In genomic region chr15:7194748-7195221, GRCm38 (mm10) we compare ENCODE assay signal across 9 mouse cellular contexts.
DNase-seq lines count a peak whose midpoint lies in the region; ATAC-seq and TF ChIP-seq lines count a peak whose summit lies in the region.
"Had no signal": no experiment of that assay in that cellular context is flagged by ENCODE, and none has a peak within 500 bp of the region (broad histone marks: within the 10 kb centered on the region; RNA-seq: fewer than 3 reads in every experiment).

No protein-coding gene starts in this region.

- TF ChIP-seq CTCF in heart, postnatal 0 days (IDR thresholded peaks at IDR 0.05; ENCODE audit: low read depth), result no peak

- H3K9ac ChIP-seq in heart, postnatal 0 days (replicated peaks; ENCODE audit: low read depth, low read length), result no peak overlapping the region
- H3K9ac ChIP-seq in forebrain, embryonic 15.5 days (replicated peaks), result no peak overlapping the region
- no peak overlapping the region for H3K9ac ChIP-seq in midbrain, embryonic 15.5 days
- H3K9ac ChIP-seq: limb, embryonic 12.5 days had no signal

- H3K27ac ChIP-seq in heart, postnatal 0 days (ENCODE audit: low read depth), result peak overlapping the region; percentile 66
- H3K27ac ChIP-seq in forebrain, embryonic 15.5 days (replicated peaks), result peak overlapping the region; percentile 55
- peak overlapping the region; percentile 70 for H3K27ac ChIP-seq in midbrain, embryonic 15.5 days

- WGBS in heart, postnatal 0 days, result 64% methylated on average over 6 of the region's 6 CpGs
- WGBS in forebrain, embryonic 15.5 days, result 8% methylated on average over 6 of the region's 6 CpGs
- 11% methylated on average over 6 of the region's 6 CpGs for WGBS in midbrain, embryonic 15.5 days

- no peaks in the 10 kb centered on the region for H3K9me3 ChIP-seq in heart, postnatal 0 days (replicated peaks; ENCODE audit: control insufficient read depth, low read length)
- H3K9me3 ChIP-seq in forebrain, embryonic 15.5 days, result no peaks in the 10 kb centered on the region
- no peaks in the 10 kb centered on the region for H3K9me3 ChIP-seq in midbrain, embryonic 15.5 days
- H3K9me3 ChIP-seq: limb, embryonic 12.5 days had no signal

- no peak overlapping the region for H3K4me3 ChIP-seq in heart, postnatal 0 days (ENCODE audit: low read depth, low read length)
- H3K4me3 ChIP-seq in forebrain, embryonic 15.5 days, result no peak overlapping the region
- no peak overlapping the region for H3K4me3 ChIP-seq in midbrain, embryonic 15.5 days
- H3K4me3 ChIP-seq: limb, embryonic 12.5 days had no signal

- H3K36me3 ChIP-seq in heart, postnatal 0 days (replicated peaks; ENCODE audit: control insufficient read depth, insufficient read depth, low read length), result peaks cover 18% of the 10 kb centered on the region
- H3K36me3 ChIP-seq in forebrain, embryonic 15.5 days, result 0 out of 2 replicates have a peak, but pooled peaks cover 9% of the 10 kb centered on the region
- no peaks in the 10 kb centered on the region for H3K36me3 ChIP-seq in midbrain, embryonic 15.5 days (replicated peaks)

- no peak overlapping the region for H3K4me2 ChIP-seq in heart, postnatal 0 days (ENCODE audit: low read depth, low read length)
- 0 out of 2 replicates have a peak overlapping the region, but pooled peaks have one; percentile 16 for H3K4me2 ChIP-seq in forebrain, embryonic 15.5 days (replicated peaks)
- H3K4me2 ChIP-seq in midbrain, embryonic 15.5 days, result no peak overlapping the region
- H3K4me2 ChIP-seq: limb, embryonic 12.5 days had no signal

- ATAC-seq in heart, postnatal 0 days (ENCODE audit: insufficient read depth, low read depth), result no peak
- ATAC-seq in forebrain, embryonic 15.5 days (replicated peaks), result peak; percentile 89
- ATAC-seq in midbrain, embryonic 15.5 days (replicated peaks), result peak; percentile 62
- no peak for ATAC-seq in activated CD4-positive, CD25-positive, alpha-beta regulatory T cell, adult 4 months

- no peaks in the 10 kb centered on the region for H3K27me3 ChIP-seq in heart, postnatal 0 days (ENCODE audit: control insufficient read depth, insufficient read depth, low read length)
- no peaks in the 10 kb centered on the region for H3K27me3 ChIP-seq in forebrain, embryonic 15.5 days
- no peaks in the 10 kb centered on the region for H3K27me3 ChIP-seq in midbrain, embryonic 15.5 days (replicated peaks)
- H3K27me3 ChIP-seq: limb, embryonic 12.5 days had no signal

- DNase-seq in heart, postnatal 0 days (ENCODE audit: low spot score), result no peak
- no peak for DNase-seq in heart, postnatal 4 days
- DNase-seq in brain, embryonic 18.5 days (ENCODE audit: low read depth, low spot score), result peak; percentile 43
- DNase-seq in thymus, adult 18-20 months, result no peak
- no peak for DNase-seq in cerebellum, adult 11 months

- TF ChIP-seq EP300 in heart, postnatal 0 days (IDR thresholded peaks at IDR 0.05; ENCODE audit: low read depth), result no peak

- H3K4me1 ChIP-seq in heart, postnatal 0 days (ENCODE audit: control insufficient read depth, insufficient read depth), result peaks cover 27% of the 10 kb centered on the region
- peaks cover 47% of the 10 kb centered on the region for H3K4me1 ChIP-seq in forebrain, embryonic 15.5 days
- H3K4me1 ChIP-seq in midbrain, embryonic 15.5 days, result peaks cover 29% of the 10 kb centered on the region

Comparison
In these comparisons a context has a peak if more than half of its experiments do, and no peak if none do; other contexts are left out.
1. ATAC-seq: peak in forebrain, embryonic 15.5 days (single experiment) and midbrain, embryonic 15.5 days (single experiment); none in heart, postnatal 0 days (single experiment) and activated CD4-positive, CD25-positive, alpha-beta regulatory T cell, adult 4 months (single experiment).
2. Peak in every context shown above with its lines, with median percentiles within 50 percentile points of each other: H3K27ac ChIP-seq.